Mouse (Mus musculus): ENCODE results near the gene Tmem176b.
"Not testable (repeated sequence)": the region's sequence is repeated elsewhere in the genome, so short reads cannot be mapped to it uniquely, and the experiment has no call there.

The Tmem176b gene

DNA sequence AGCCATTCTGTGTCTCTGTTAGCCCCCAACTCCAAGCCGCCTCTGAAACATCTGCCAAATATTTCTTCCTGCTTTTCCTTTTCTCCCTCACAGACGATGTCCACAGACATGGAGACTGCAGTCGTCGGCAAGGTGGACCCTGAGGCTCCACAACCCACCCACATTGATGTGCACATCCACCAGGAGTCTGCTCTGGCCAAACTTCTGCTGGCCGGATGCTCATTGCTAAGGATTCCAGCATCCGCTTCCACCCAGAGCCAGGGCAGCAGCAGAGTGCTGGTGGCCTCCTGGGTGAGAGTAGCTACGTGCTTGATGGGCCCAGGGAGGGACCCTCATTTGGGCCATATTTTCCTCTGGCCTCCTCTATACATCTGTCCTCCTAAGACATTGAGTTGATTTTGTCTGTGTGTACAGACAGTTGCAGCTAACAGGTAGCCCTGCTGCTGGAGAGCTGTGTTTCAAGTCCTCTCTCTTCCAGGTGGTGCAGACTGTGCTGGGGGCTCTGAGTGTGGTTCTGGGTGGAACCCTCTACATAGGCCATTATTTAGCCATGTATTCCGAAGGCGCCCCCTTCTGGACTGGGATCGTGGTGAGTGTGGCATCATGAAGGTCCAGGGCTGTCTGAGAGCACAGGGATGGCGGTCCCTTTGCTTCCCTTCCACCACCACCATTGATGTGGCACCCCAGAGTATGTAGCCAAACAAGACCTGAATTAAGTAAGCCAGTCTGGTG, 981 bp upstream of the Tmem176b start:
- in situ Hi-C loops (cut with MboI), result no loop called here

- in situ Hi-C loops (cut with MboI), result no loop called here
These were observed 826 bp downstream of the Tmem176b start, which contains the start of gene Tmem176a for GRCm38 (mm10) chr6:48840371-48840969. TSS of gene Tmem176a (plus strand) at chr6:48840919.

DNA sequence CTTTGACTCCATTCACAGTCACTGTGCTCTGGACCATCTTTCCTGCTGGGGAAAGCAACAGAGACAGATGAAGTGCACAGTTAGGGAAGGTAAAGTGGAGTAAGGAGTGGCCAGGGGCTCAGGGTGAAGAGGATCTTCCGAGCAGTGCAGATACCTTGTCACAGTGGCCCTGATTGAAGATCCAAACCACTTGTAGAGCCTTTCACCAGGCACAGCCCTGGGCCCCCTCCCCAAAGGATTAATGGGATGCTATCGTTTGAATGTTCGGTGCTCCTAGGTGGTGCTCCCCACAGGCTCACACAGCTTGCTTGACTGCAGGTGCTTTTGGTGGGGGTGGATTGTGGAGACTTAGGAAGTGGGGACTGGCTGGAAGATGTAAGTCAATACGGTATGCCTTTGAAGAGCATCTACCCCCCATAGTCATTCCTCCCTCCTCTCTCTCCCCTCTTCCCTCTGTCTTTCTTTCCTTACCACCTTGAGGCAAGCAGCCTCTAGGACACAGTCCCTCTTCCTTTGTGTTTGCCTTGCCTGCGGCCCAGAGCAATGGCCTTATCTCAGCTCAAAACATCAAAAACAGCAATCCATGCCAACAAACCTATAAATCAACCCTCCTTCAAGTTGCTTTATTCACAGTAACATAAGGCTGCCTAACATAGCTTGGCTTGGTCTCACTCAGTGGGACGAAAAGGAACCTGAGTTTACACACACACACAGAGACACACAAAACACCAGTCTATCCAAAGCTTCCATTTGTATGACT, 2.8 kb downstream of the Tmem176b start:
- in situ Hi-C loops (cut with MboI), result no loop called here

GRCm38 (mm10) chr6:48837516-48837915, 3.8 kb downstream of the Tmem176b start:
- in situ Hi-C loops (cut with MboI), result no loop called here

- in situ Hi-C loops (cut with MboI), result no loop called here
These were observed 5.2 kb downstream of the Tmem176b start for GRCm38 (mm10) chr6:48836146-48836545.

- in situ Hi-C loops (cut with MboI), result no loop called here
These were observed 6.1 kb downstream of the Tmem176b start for GRCm38 (mm10) chr6:48835241-48835640.

DNA sequence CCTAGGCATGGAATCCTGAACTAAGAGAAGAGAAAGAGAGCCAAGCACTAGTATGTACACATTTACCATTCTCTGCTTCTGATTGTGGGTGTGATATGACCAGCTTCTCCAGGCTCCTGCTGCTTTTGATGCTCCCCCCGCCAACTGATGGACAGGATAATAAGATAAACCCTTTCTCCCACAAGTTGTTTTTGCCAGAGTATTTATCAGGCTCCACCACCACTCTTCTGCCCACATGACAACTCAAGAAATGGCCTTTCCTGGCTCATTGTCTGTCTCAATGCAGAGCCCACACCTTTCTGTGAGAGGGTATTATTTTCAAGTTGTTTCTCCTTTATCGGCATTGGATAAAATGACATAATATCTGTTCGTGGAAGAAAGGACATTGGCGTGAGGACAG, 7.8 kb downstream of the Tmem176b start:
- in situ Hi-C loops (cut with MboI), result no loop called here

- in situ Hi-C loops (cut with MboI), result no loop called here
These were observed 8.9 kb downstream of the Tmem176b start for GRCm38 (mm10) chr6:48832426-48832825.

GRCm38 (mm10) chr6:48831141-48831540, 10.2 kb downstream of the Tmem176b start:
- in situ Hi-C loops (cut with MboI), result no loop called here

- in situ Hi-C loops (cut with MboI), result no loop called here
These were observed 11.1 kb downstream of the Tmem176b start for GRCm38 (mm10) chr6:48830241-48830640.

DNA sequence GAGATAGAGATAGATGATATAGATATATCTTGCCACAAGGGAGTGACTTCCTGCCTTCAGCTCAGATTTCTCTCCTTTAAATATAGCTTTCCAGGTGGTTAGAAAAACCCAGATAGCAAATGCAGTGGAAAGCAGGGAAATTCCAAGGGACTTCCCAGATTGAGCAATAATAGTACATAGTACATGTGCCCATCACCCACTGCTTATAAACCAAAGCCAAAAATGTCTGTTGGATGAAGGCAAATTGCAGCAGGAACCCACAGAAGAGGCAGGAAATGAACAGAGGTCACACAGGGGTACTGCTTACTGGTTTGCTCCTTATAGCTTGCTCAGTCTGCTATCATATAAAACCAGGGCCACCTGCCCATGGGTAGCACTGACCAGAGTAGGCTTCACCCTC, 11.6 kb downstream of the Tmem176b start:
- in situ Hi-C loops (cut with MboI), result no loop called here

DNA sequence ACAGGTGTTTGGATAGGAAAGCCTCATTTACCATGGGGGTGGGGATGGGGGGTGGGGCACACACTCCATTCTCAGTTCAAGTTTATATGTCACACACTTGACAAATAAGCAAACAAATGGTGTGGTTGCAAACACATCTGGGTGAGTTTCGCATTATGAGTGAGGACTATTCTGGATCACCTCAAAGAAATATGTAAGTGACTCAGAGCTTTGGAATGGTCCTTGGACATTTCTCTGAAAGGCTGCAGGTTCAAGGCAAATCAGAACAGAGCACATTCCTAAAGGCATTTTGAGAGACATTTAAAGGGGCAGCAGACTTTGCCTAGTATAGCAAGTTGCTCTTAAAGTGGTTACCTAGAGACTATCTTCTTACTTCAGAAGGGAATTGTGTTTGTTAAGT, 12.3 kb downstream of the Tmem176b start:
- in situ Hi-C loops (cut with MboI), result no loop called here

- in situ Hi-C loops (cut with MboI), result no loop called here
These were observed 16.3 kb downstream of the Tmem176b start for GRCm38 (mm10) chr6:48825016-48825415.

DNA sequence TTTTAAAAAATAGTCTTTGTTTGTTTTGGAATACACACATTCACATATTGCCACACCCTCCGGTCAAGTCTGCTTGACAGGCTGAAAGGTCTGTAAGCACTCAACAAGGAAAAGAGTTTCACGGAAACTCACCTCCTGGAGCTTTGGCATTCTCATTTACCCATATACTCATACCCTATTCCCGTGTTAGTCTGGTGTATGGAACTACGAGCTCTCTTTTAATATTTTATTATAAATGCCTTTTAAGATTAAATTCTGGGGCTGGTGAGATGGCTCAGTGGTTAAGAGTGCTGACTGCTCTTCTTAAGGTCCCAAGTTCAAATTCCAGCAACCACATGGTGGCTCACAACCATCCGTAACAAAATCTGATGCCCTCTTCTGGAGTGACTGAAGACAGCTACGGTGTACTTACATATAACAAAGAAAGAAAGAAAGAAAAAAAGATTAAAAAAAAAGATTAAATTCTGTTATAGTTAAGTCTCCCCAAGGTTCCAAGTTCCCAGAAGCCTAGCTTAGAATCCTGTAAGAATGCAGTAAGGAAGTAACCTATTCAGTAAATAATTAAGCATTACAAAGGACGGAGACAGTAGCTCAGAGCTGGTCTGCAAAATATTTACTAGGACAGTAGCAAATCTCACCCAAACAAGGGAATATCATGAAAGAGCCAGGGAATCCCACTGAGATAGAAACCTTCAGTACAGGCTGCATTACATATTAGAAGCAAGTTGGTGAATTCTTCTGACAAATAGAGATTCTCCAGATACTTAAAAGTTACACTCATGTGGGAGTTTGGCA, 19.1 kb downstream of the Tmem176b start:
- in situ Hi-C loops (cut with MboI), result not testable (repeated sequence)

- in situ Hi-C loops (cut with MboI), result no loop called here
These were observed 23.5 kb downstream of the Tmem176b start for GRCm38 (mm10) chr6:48817815-48818214.

DNA sequence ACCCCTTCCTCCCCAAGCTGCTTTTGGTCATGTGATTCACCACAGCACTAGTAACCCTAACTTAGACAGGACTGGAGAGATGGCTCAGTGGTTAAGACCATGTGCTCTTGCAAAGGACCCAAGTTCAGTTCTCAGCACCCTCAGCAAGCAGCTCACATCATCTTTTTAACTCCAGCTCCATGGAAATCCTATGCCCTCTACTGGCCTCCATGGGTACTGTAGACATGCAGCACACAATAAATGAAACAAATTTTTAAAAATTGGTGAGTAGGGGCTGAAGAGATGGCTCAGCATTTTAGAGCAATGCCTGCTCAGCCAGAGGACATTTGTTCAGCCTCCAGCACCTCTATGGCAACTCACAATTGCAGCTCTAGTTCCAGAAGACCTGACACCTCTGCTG, 26.3 kb downstream of the Tmem176b start:
- in situ Hi-C loops (cut with MboI), result no loop called here

DNA sequence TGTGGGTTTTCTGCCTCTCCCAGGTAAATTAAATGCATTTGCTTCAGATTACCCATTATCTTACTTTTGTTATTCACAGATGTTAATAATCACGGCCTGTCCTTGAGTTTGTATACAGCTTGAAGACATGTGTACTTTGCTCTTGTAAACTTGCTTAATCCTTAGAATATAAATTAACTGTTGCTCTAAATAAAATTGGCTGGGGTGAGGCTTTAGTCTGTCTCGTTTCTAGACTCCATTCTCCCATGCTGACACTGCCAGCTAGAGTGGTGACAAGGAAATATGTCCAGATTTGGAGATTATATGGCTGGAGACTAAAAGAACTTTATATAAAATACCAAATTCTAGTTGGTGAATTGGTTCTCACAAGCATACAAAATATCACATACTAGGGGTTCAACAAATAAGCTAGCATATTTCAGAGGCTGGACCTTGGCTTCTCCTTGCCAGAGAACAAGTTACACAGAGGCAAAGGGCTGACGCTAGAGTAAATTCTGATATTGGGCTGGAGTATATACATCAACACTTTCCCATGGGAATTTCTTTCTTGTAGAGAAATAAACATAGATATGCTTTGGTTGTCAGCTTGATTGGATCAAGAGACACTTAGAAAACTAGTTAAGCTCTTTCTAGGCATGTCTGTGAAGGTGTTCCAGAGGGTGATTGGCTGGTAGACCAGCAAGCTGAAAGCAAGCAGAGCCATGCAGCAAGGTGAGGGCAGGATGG, 31.6 kb downstream of the Tmem176b start:
- in situ Hi-C loops (cut with MboI), result no loop called here

- in situ Hi-C loops (cut with MboI), result no loop called here
These were observed 34.5 kb downstream of the Tmem176b start for GRCm38 (mm10) chr6:48806746-48807145.

GRCm38 (mm10) chr6:48804346-48804745, 37.0 kb downstream of the Tmem176b start:
- in situ Hi-C loops (cut with MboI), result no loop called here

DNA sequence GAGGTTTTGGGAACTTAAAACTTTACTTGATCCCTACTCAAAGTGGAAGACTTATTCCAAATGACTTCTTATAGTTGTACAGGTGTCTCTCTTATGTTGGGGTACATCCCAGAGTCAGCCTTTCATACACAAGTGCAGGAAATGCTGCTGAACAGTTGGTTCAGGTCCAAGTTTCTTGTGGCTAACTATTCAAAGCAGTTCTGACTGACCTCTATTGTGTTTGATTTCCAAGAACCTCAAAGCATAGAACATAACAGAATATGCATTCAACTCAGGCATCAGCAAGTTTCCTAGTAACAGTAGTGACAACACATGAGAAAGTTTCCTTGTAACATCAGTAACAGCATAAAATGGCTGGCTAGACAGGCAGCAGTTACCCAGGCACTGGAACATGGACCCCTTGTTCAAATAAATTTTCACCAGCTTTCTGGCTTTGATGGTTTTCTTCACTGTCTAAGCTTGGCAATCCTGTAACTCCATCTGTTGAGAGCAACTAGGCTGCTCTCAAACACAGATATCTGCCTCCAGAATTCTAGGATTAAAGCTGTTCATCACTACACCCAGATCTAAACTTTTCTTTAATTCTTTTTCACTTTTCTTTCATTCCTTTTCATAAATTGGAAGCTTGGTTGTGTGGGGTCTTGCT, 37.8 kb downstream of the Tmem176b start:
- in situ Hi-C loops (cut with MboI), result no loop called here

DNA sequence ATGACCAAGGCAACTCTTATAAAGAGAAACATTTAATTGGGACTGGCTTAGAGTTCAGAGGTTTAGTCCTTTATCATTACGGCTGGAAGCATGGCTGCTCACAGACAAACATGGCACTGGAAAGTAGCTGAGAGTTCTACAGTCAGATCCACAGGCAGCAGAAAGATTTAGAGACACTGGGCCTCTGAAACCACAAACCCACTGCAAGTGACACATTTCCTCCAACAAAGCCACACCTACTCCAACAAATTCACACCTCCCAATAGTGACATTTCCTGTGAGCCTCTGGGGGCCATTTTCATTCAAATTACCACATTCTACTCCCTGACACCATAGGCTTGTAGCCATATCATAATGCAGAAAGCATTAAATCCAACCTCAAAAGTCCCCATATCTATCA, 39.4 kb downstream of the Tmem176b start:
- in situ Hi-C loops (cut with MboI), result no loop called here

Measured in mature B cell (primary cell).